21 mouse cellular contexts compared by ENCODE assay signal in genomic region chr6:50680224-50681215, GRCm38 (mm10). TPM values are rescaled to one million over a fixed set of nuclear protein-coding genes. Genes with fewer than 3 reads are reported as not detected.
DNase-seq lines count a peak whose midpoint lies in the region; ATAC-seq and TF ChIP-seq lines count a peak whose summit lies in the region.
"Had no signal": no experiment of that assay in that cellular context is flagged by ENCODE, and none has a peak within 500 bp of the region (broad histone marks: within the 10 kb centered on the region; RNA-seq: fewer than 3 reads in every experiment).

No protein-coding gene starts in this region.

- H3K4me2 ChIP-seq in hindbrain, embryonic 12.5 days (replicated peaks), result no peak overlapping the region
- H3K4me2 ChIP-seq: limb, embryonic 15.5 days; lung, embryonic 14.5 days; midbrain, embryonic 11.5 days had no signal

- H3K79me3 ChIP-seq in C2C12 (ENCODE audit: low read depth), result no peaks in the 10 kb centered on the region

- intact Hi-C loops in left cerebral cortex, postnatal 14 days (cut with DNase I), result no loop called here

- no peak overlapping the region for H3K4me3 ChIP-seq in heart, embryonic 10.5 days
- no peak overlapping the region for H3K4me3 ChIP-seq in C2C12 (ENCODE audit: insufficient read depth, poor library complexity, severe bottlenecking)
- no peak overlapping the region for H3K4me3 ChIP-seq in hindbrain, embryonic 12.5 days
- H3K4me3 ChIP-seq: forebrain, embryonic 10.5 days; limb, embryonic 15.5 days had no signal

- H3K27ac ChIP-seq in heart, embryonic 10.5 days, result 0 out of 2 replicates have a peak overlapping the region, but pooled peaks have one; percentile 70
- H3K27ac ChIP-seq in hindbrain, embryonic 12.5 days, result no peak overlapping the region
- H3K27ac ChIP-seq: forebrain, embryonic 10.5 days had no signal

- H3ac ChIP-seq in C2C12 (ENCODE audit: control insufficient read depth, insufficient read length, low read depth), result no peak overlapping the region

- TF ChIP-seq CTCF in C2C12 (IDR thresholded peaks at IDR 0.05; ENCODE audit: control insufficient read depth, insufficient read depth, insufficient read length), result no peak

- no peaks in the 10 kb centered on the region for H3K36me3 ChIP-seq in heart, embryonic 10.5 days
- H3K36me3 ChIP-seq in C2C12 (ENCODE audit: control insufficient read depth, insufficient read depth), result no peaks in the 10 kb centered on the region
- H3K36me3 ChIP-seq in hindbrain, embryonic 12.5 days, result no peaks in the 10 kb centered on the region
- H3K36me3 ChIP-seq: forebrain, embryonic 10.5 days; G1E; limb, embryonic 15.5 days had no signal

- H3K9ac ChIP-seq in hindbrain, embryonic 12.5 days, result no peak overlapping the region
- H3K9ac ChIP-seq: limb, embryonic 15.5 days; lung, embryonic 14.5 days had no signal

- WGBS in heart, embryonic 10.5 days, result 65% methylated on average over 20 of the region's 20 CpGs
- WGBS in hindbrain, embryonic 12.5 days, result 70% methylated on average over 20 of the region's 20 CpGs

- H3K9me3 ChIP-seq in heart, embryonic 10.5 days, result no peaks in the 10 kb centered on the region
- H3K9me3 ChIP-seq in hindbrain, embryonic 12.5 days (replicated peaks), result no peaks in the 10 kb centered on the region
- H3K9me3 ChIP-seq: forebrain, embryonic 10.5 days; G1E; limb, embryonic 15.5 days had no signal

- no peaks in the 10 kb centered on the region for H3K27me3 ChIP-seq in heart, embryonic 10.5 days (ENCODE audit: insufficient read depth, poor library complexity, severe bottlenecking)
- no peaks in the 10 kb centered on the region for H3K27me3 ChIP-seq in C2C12 (ENCODE audit: control insufficient read depth, insufficient read depth, insufficient read length)
- no peaks in the 10 kb centered on the region; the same call in 1 of the 2 replicates for H3K27me3 ChIP-seq in hindbrain, embryonic 12.5 days

- no peaks in the 10 kb centered on the region for H3K79me2 ChIP-seq in C2C12 (ENCODE audit: control insufficient read depth, insufficient read depth)

- no peak for DNase-seq in heart, embryonic 10.5 days (ENCODE audit: low spot score)
- no peak for DNase-seq in heart, adult 8-10 months (ENCODE audit: low spot score)
- DNase-seq in lung, adult 18-20 months, result peak; percentile 8 to 35
- no peak for DNase-seq in lung, postnatal 14 days
- peak; percentile 70 for DNase-seq in gonadal fat pad, adult 2 months (ENCODE audit: low read depth)
- no peak for DNase-seq in left cerebral cortex, postnatal 14 days (ENCODE audit: low spot score in 2 of 2)
- DNase-seq: adrenal gland, postnatal 25 days; cerebellum, postnatal 14 days; heart, postnatal 10 days; kidney, adult 18-20 months; layer of hippocampus, adult 9-11 months; lung, embryonic 14.5 days; right cerebral cortex, postnatal 25 days; thymus, adult 18-20 months had no signal

- H3K4me1 ChIP-seq in heart, embryonic 10.5 days, result peaks cover 23% of the 10 kb centered on the region
- H3K4me1 ChIP-seq in hindbrain, embryonic 12.5 days, result peaks cover 16% of the 10 kb centered on the region

- no peak for ATAC-seq in hindbrain, embryonic 12.5 days (ENCODE audit: low FRiP score)

TF ChIP-seq in C2C12, 6 proteins besides CTCF, POLR2A, EP300 and RAD21:
- TF ChIP-seq MYOD1 (IDR thresholded peaks at IDR 0.05; ENCODE audit: control insufficient read depth, insufficient read length, low read depth), result no peak
- TF ChIP-seq CEBPB (IDR thresholded peaks at IDR 0.05; ENCODE audit: low read depth), result peak; percentile 43
- TF ChIP-seq MAX (IDR thresholded peaks at IDR 0.05), result peak; percentile 22

RNA-seq across cellular contexts. Expression of gene Npvf, which starts 26.3 kb away (rescaled TPM):
- polyA plus RNA-seq in heart, embryonic 10.5 days (2016; fragmentation: Nextera tagmentation; extraction: Ambion mirVana), result 0.33 TPM in 1 of 2 replicates, not detected in the other
- not detected for total RNA-seq in heart, adult 8-10 months (2022)
- not detected for polyA plus RNA-seq in C2C12 (2012; fragmentation: generic; extraction: Trizol)
- polyA plus RNA-seq in gonadal fat pad, adult 2 months (2012; rRNA removed), result not detected in 2 replicates
- not detected for total RNA-seq in left cerebral cortex, postnatal 14 days (2021)
- polyA plus RNA-seq in hindbrain, embryonic 12.5 days (2016; fragmentation: Nextera tagmentation; extraction: Ambion mirVana), result not detected in 2 replicates
- total RNA-seq: adrenal gland, postnatal 25 days; granulocyte monocyte progenitor cell, adult 5-6 weeks; heart, postnatal 10 days had no signal
- polyA plus RNA-seq: forebrain, embryonic 10.5 days; G1E; limb, embryonic 15.5 days; lung, embryonic 14.5 days; midbrain, embryonic 11.5 days had no signal

Comparison
In these comparisons a context has a peak if more than half of its experiments do, and no peak if none do; other contexts are left out.
1. DNase-seq: peak in lung, adult 18-20 months (2 of 2) and gonadal fat pad, adult 2 months (single experiment); none in heart, embryonic 10.5 days (single experiment), heart, adult 8-10 months (single experiment), lung, postnatal 14 days (single experiment) and left cerebral cortex, postnatal 14 days (0 of 2).